Comparison of ENCODE assay signal across 18 mouse cellular contexts in genomic region chr1:42773851-42774464, GRCm38 (mm10).
DNase-seq lines count a peak whose midpoint lies in the region; ATAC-seq and TF ChIP-seq lines count a peak whose summit lies in the region.
"Had no signal": no experiment of that assay in that cellular context is flagged by ENCODE, and none has a peak within 500 bp of the region (broad histone marks: within the 10 kb centered on the region; RNA-seq: fewer than 3 reads in every experiment).

No protein-coding gene starts in this region.

- WGBS in kidney, adult 2 months, result 52% methylated on average over 20 of the region's 20 CpGs
- WGBS in forebrain, embryonic 16.5 days, result 83% methylated on average over 20 of the region's 20 CpGs
- 79% methylated on average over 20 of the region's 20 CpGs for WGBS in midbrain, embryonic 10.5 days

- no peak overlapping the region for H3K4me2 ChIP-seq in forebrain, embryonic 16.5 days (ENCODE audit: low read length)
- H3K4me2 ChIP-seq: embryonic facial prominence, embryonic 12.5 days; intestine, embryonic 15.5 days; liver, embryonic 12.5 days; midbrain, embryonic 13.5 days; neural tube, embryonic 12.5 days had no signal

- no peak for TF ChIP-seq POLR2A in kidney, adult 2 months (IDR thresholded peaks at IDR 0.05; ENCODE audit: low read depth, low read length)

- no peak for ATAC-seq in forebrain, embryonic 16.5 days
- ATAC-seq: forebrain, postnatal 0 days; intestine, embryonic 15.5 days; liver, embryonic 12.5 days; midbrain, embryonic 13.5 days had no signal

- H3K27me3 ChIP-seq in kidney, adult 2 months (replicated peaks; ENCODE audit: control insufficient read depth, insufficient read depth, low read length), result no peaks in the 10 kb centered on the region
- H3K27me3 ChIP-seq in forebrain, embryonic 16.5 days (replicated peaks; ENCODE audit: control insufficient read depth, insufficient read depth, low read length), result no peaks in the 10 kb centered on the region
- H3K27me3 ChIP-seq in midbrain, embryonic 10.5 days (ENCODE audit: low read depth, poor library complexity, severe bottlenecking), result peaks cover 3% of the 10 kb centered on the region; the same call in 1 of the 2 replicates
- H3K27me3 ChIP-seq: intestine, embryonic 15.5 days; midbrain, embryonic 13.5 days; neural tube, embryonic 12.5 days had no signal

- H3K9ac ChIP-seq in forebrain, embryonic 16.5 days (replicated peaks; ENCODE audit: low read depth, low read length), result no peak overlapping the region
- H3K9ac ChIP-seq: embryonic facial prominence, embryonic 12.5 days; forebrain, postnatal 0 days; intestine, embryonic 15.5 days; liver, embryonic 12.5 days; midbrain, embryonic 13.5 days; neural tube, embryonic 12.5 days had no signal

- H3K4me1 ChIP-seq in kidney, adult 2 months (ENCODE audit: control insufficient read depth, insufficient read depth, low read length), result peaks cover 17% of the 10 kb centered on the region
- no peaks in the 10 kb centered on the region; the same call in 1 of the 2 replicates for H3K4me1 ChIP-seq in forebrain, embryonic 16.5 days (replicated peaks; ENCODE audit: control insufficient read depth, insufficient read depth, low read length)
- peaks cover 7% of the 10 kb centered on the region for H3K4me1 ChIP-seq in midbrain, embryonic 10.5 days
- H3K4me1 ChIP-seq: intestine, embryonic 15.5 days; liver, embryonic 12.5 days; neural tube, embryonic 12.5 days had no signal

- TF ChIP-seq CTCF in left cerebral cortex, adult 2 months (IDR thresholded peaks at IDR 0.05), result no peak
- TF ChIP-seq CTCF in kidney, adult 2 months (conservative IDR thresholded peaks at IDR 0.05; ENCODE audit: insufficient read depth, insufficient read length, low read depth, low read length), result no peak

- intact Hi-C loops in left cerebral cortex, adult 2 months (cut with DNase I), result loop anchor here (1.0 to 10.0 kb wide), 2 partner anchors 47 to 519 kb away; no protein-coding TSS in a partner anchor
- intact Hi-C loops in left cerebral cortex, postnatal 10 days (cut with DNase I), result no loop called here

- H3K27ac ChIP-seq in left cerebral cortex, adult 2 months, result no peak overlapping the region; the same call in 1 of the 2 replicates
- peak overlapping the region; percentile 77 for H3K27ac ChIP-seq in kidney, adult 2 months (ENCODE audit: insufficient read depth, low read depth, low read length)
- no peak overlapping the region for H3K27ac ChIP-seq in forebrain, embryonic 16.5 days (ENCODE audit: low read length)
- H3K27ac ChIP-seq in midbrain, embryonic 10.5 days (replicated peaks), result no peak overlapping the region
- H3K27ac ChIP-seq: embryonic facial prominence, embryonic 12.5 days; intestine, embryonic 15.5 days; liver, embryonic 12.5 days; midbrain, embryonic 13.5 days; neural tube, embryonic 12.5 days had no signal

- peak; percentile 12 to 37 for DNase-seq in left cerebral cortex, adult 2 months (ENCODE audit: extremely low spot score in 1 of 2, low spot score in 2 of 2)
- DNase-seq in left cerebral cortex, postnatal 10 days (ENCODE audit: extremely low spot score in 1 of 2, low spot score in 2 of 2), result no peak
- peak; percentile 59 for DNase-seq in brain, adult 2 months (ENCODE audit: low read depth, low spot score)
- peak; percentile 57 for DNase-seq in kidney, adult 2 months
- DNase-seq in left cerebral cortex, adult 9 months (ENCODE audit: low spot score in 2 of 2), result peak; percentile 10 to 48
- DNase-seq in cerebellum, adult 9-10 months, result no peak
- DNase-seq in midbrain, embryonic 10.5 days (ENCODE audit: low spot score), result no peak
- DNase-seq: cerebellum, adult 11-12 months; forebrain, postnatal 0 days; heart, adult 18-20 months; heart, postnatal 36 days; lung, postnatal 14 days had no signal

- no peaks in the 10 kb centered on the region for H3K9me3 ChIP-seq in forebrain, embryonic 16.5 days (ENCODE audit: control insufficient read depth, low read length)
- H3K9me3 ChIP-seq in midbrain, embryonic 10.5 days (replicated peaks), result no peaks in the 10 kb centered on the region
- H3K9me3 ChIP-seq: embryonic facial prominence, embryonic 12.5 days; intestine, embryonic 15.5 days; liver, embryonic 12.5 days; midbrain, embryonic 13.5 days; neural tube, embryonic 12.5 days had no signal

- H3K4me3 ChIP-seq in left cerebral cortex, adult 2 months, result no peak overlapping the region
- H3K4me3 ChIP-seq in kidney, adult 2 months (ENCODE audit: insufficient read depth, low read depth, low read length), result no peak overlapping the region
- no peak overlapping the region for H3K4me3 ChIP-seq in forebrain, embryonic 16.5 days (replicated peaks; ENCODE audit: low read length)
- H3K4me3 ChIP-seq in midbrain, embryonic 10.5 days, result no peak overlapping the region
- H3K4me3 ChIP-seq: embryonic facial prominence, embryonic 12.5 days; intestine, embryonic 15.5 days; liver, embryonic 12.5 days; midbrain, embryonic 13.5 days; neural tube, embryonic 12.5 days had no signal

- no peaks in the 10 kb centered on the region for H3K36me3 ChIP-seq in kidney, adult 2 months (ENCODE audit: control insufficient read depth, insufficient read depth, low read length)
- H3K36me3 ChIP-seq in forebrain, embryonic 16.5 days (ENCODE audit: control insufficient read depth, insufficient read depth), result no peaks in the 10 kb centered on the region
- H3K36me3 ChIP-seq in midbrain, embryonic 10.5 days, result no peaks in the 10 kb centered on the region
- H3K36me3 ChIP-seq: embryonic facial prominence, embryonic 12.5 days; intestine, embryonic 15.5 days; liver, embryonic 12.5 days; midbrain, embryonic 13.5 days; neural tube, embryonic 12.5 days had no signal

Comparison
In these comparisons a context has a peak if more than half of its experiments do, and no peak if none do; other contexts are left out.
1. DNase-seq: peak in left cerebral cortex, adult 2 months (2 of 2), brain, adult 2 months (single experiment), kidney, adult 2 months (single experiment) and left cerebral cortex, adult 9 months (2 of 2); none in left cerebral cortex, postnatal 10 days (0 of 2), cerebellum, adult 9-10 months (single experiment) and midbrain, embryonic 10.5 days (single experiment).